In the genomic region with DNA sequence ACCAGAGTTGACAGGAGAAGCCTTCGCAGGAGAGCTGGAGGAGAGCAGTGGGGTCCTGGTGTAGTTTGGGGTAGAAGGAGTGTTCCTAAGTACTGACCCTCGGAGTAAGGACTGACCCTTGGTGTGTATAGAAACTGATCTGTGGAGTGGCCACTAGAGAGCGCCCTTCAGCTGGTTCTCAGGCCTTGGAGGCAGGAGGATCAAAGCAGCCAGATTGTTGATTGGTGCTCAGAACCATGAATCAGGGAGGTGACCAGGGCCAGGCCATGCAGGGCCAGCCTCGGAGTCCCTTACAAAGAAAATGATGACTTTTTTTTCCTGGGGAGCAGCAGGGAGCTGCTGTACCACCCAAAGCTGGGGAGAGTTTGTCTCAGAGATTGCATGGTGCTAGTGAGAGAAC, we compare ENCODE assay signal across 8 mouse cellular contexts. TPM values are rescaled to one million over a fixed set of nuclear protein-coding genes. Genes with fewer than 3 reads are reported as not detected.
DNase-seq lines count a peak whose midpoint lies in the region; ATAC-seq and TF ChIP-seq lines count a peak whose summit lies in the region.

No protein-coding gene starts in this region.

- peak; percentile 61 for TF ChIP-seq CTCF in heart, postnatal 0 days (IDR thresholded peaks at IDR 0.05; ENCODE audit: low read depth)
- peak; percentile 76 for TF ChIP-seq CTCF in lung, postnatal 0 days (IDR thresholded peaks at IDR 0.05)

- ATAC-seq in heart, postnatal 0 days (ENCODE audit: insufficient read depth, low read depth): peak; percentile 63
- ATAC-seq in heart, embryonic 12.5 days (ENCODE audit: insufficient number of reproducible peaks, low FRiP score): no peak
- peak; percentile 61 for ATAC-seq in lung, postnatal 0 days

- H3K9me3 ChIP-seq in heart, postnatal 0 days (replicated peaks; ENCODE audit: control insufficient read depth, low read length): no peaks in the 10 kb centered on the region
- H3K9me3 ChIP-seq in heart, embryonic 12.5 days (replicated peaks): no peaks in the 10 kb centered on the region
- no peaks in the 10 kb centered on the region for H3K9me3 ChIP-seq in lung, postnatal 0 days (ENCODE audit: low read length)

- no peak overlapping the region for H3K27ac ChIP-seq in heart, postnatal 0 days (ENCODE audit: low read depth)
- H3K27ac ChIP-seq in heart, embryonic 12.5 days (ENCODE audit: poor library complexity, severe bottlenecking): no peak overlapping the region
- H3K27ac ChIP-seq in lung, postnatal 0 days (ENCODE audit: low read length): no peak overlapping the region

- 30% methylated on average over 4 of the region's 4 CpGs for WGBS in heart, postnatal 0 days
- WGBS in heart, embryonic 12.5 days: 18% methylated on average over 4 of the region's 4 CpGs
- 33% methylated on average over 4 of the region's 4 CpGs for WGBS in lung, postnatal 0 days

- H3K36me3 ChIP-seq in heart, postnatal 0 days (replicated peaks; ENCODE audit: control insufficient read depth, insufficient read depth, low read length): peaks cover 37% of the 10 kb centered on the region
- H3K36me3 ChIP-seq in heart, embryonic 12.5 days: peaks cover 55% of the 10 kb centered on the region
- 0 out of 2 replicates have a peak, but pooled peaks cover 7% of the 10 kb centered on the region for H3K36me3 ChIP-seq in lung, postnatal 0 days (ENCODE audit: insufficient read depth, low read length)

- no peaks in the 10 kb centered on the region for H3K27me3 ChIP-seq in heart, postnatal 0 days (ENCODE audit: control insufficient read depth, insufficient read depth, low read length)
- no peaks in the 10 kb centered on the region for H3K27me3 ChIP-seq in heart, embryonic 12.5 days (replicated peaks)
- H3K27me3 ChIP-seq in lung, postnatal 0 days (replicated peaks; ENCODE audit: insufficient read depth, low read length): no peaks in the 10 kb centered on the region

- no peak for TF ChIP-seq EP300 in heart, postnatal 0 days (IDR thresholded peaks at IDR 0.05; ENCODE audit: low read depth)
- no peak for TF ChIP-seq EP300 in lung, postnatal 0 days (IDR thresholded peaks at IDR 0.05)

- no peak overlapping the region for H3K4me2 ChIP-seq in heart, postnatal 0 days (ENCODE audit: low read depth, low read length)
- no peak overlapping the region for H3K4me2 ChIP-seq in heart, embryonic 12.5 days
- H3K4me2 ChIP-seq in lung, postnatal 0 days (replicated peaks; ENCODE audit: low read depth, low read length): no peak overlapping the region

- H3K4me1 ChIP-seq in heart, postnatal 0 days (ENCODE audit: control insufficient read depth, insufficient read depth): no peaks in the 10 kb centered on the region
- H3K4me1 ChIP-seq in heart, embryonic 12.5 days (replicated peaks): no peaks in the 10 kb centered on the region
- no peaks in the 10 kb centered on the region for H3K4me1 ChIP-seq in lung, postnatal 0 days (ENCODE audit: insufficient read depth, low read depth, low read length)

- H3K9ac ChIP-seq in heart, postnatal 0 days (replicated peaks; ENCODE audit: low read depth, low read length): no peak overlapping the region
- no peak overlapping the region for H3K9ac ChIP-seq in heart, embryonic 12.5 days
- no peak overlapping the region for H3K9ac ChIP-seq in lung, postnatal 0 days (replicated peaks; ENCODE audit: low read depth)

- DNase-seq in heart, postnatal 0 days (ENCODE audit: low spot score): peak; percentile 46
- DNase-seq in B cell, adult 2 months: peak; percentile 49 to 53
- peak; percentile 39 for DNase-seq in adrenal gland, adult 2 months
- peak; percentile 57 for DNase-seq in embryo, embryonic 9.5 days (ENCODE audit: extremely low spot score)
- peak; percentile 19 for DNase-seq in kidney, adult 11 months
- peak; percentile 74 for DNase-seq in lung, postnatal 0 days (ENCODE audit: low spot score)
- DNase-seq in thymus, postnatal 0 days (ENCODE audit: low spot score): peak; percentile 40

- no peak overlapping the region for H3K4me3 ChIP-seq in heart, postnatal 0 days (ENCODE audit: low read depth, low read length)
- H3K4me3 ChIP-seq in heart, embryonic 12.5 days: no peak overlapping the region
- H3K4me3 ChIP-seq in lung, postnatal 0 days (ENCODE audit: low read depth, low read length): no peak overlapping the region

RNA-seq across cellular contexts. Expression of gene Wdr66, which starts 6.4 kb away (rescaled TPM):
- 3.1 and 7.3 TPM in 2 replicates for total RNA-seq in heart, postnatal 0 days (2014; rRNA removed; ENCODE audit: low replicate concordance)
- polyA plus RNA-seq in heart, postnatal 0 days (2015; fragmentation: Nextera tagmentation; extraction: Ambion mirVana): 3.1 and 4.0 TPM in 2 replicates
- polyA plus RNA-seq in heart, embryonic 12.5 days (2016; fragmentation: Nextera tagmentation; extraction: Ambion mirVana): 0.24 and 0.64 TPM in 2 replicates
- total RNA-seq in adrenal gland, adult 2 months (2021): 1 to 10 TPM; 1.0 to 1.2 TPM
- 0.56 and 0.79 TPM in 2 replicates for polyA plus RNA-seq in adrenal gland, adult 2 months (2012; rRNA removed)
- 1.9 and 2.5 TPM in 2 replicates for polyA plus RNA-seq in lung, postnatal 0 days (2015; fragmentation: Nextera tagmentation; extraction: Ambion mirVana)
- polyA plus RNA-seq in thymus, postnatal 0 days (2015; fragmentation: Nextera tagmentation; extraction: Ambion mirVana): 0.36 and 0.56 TPM in 2 replicates

Comparison
In these comparisons a context has a peak if more than half of its experiments do, and no peak if none do; other contexts are left out.
1. DNase-seq: peak in every context shown above with its lines; median percentile 74 in lung, postnatal 0 days; 57 in embryo, embryonic 9.5 days; 51 in B cell, adult 2 months; 46 in heart, postnatal 0 days; 40 in thymus, postnatal 0 days; 39 in adrenal gland, adult 2 months; 19 in kidney, adult 11 months.